Mouse (Mus musculus) lung, postnatal 4 days (tissue): ENCODE measurements around the gene Pdss2.
"Not testable (repeated sequence)": the region's sequence is repeated elsewhere in the genome, so short reads cannot be mapped to it uniquely, and the experiment has no call there.

Source experiments
- DNase-seq, 2 experiments: peaks; one replicate each; pipeline ENCODE4 v3.0.0; 2021

Pdss2 gene

DNA sequence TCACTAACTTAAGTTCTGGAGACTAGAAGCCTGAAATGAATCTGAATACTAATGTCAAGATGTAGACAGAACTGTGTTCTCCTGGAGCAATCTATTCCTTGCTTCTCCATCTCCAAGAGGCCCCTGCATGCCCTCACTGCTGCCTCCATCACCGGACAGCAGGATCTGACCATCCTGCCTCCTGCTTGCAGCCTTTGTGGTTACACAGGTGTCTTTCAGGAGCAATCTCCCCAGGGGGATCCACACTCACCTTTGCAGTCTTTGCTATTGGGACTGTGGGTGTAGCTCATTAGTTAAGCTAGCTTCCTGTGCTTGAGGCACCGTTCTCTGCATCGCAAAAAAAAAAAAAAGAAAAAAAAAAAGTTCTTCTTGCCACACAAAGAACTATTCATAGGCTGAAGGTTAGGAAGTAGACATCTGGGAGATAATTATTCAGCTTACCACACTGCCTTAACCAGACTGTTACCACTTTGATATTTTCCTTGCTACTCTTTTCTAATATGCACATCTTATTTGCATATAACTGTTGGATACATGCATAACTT lies 23.0 kb downstream of the Pdss2 start:
- DNase-seq, result no peak

DNA sequence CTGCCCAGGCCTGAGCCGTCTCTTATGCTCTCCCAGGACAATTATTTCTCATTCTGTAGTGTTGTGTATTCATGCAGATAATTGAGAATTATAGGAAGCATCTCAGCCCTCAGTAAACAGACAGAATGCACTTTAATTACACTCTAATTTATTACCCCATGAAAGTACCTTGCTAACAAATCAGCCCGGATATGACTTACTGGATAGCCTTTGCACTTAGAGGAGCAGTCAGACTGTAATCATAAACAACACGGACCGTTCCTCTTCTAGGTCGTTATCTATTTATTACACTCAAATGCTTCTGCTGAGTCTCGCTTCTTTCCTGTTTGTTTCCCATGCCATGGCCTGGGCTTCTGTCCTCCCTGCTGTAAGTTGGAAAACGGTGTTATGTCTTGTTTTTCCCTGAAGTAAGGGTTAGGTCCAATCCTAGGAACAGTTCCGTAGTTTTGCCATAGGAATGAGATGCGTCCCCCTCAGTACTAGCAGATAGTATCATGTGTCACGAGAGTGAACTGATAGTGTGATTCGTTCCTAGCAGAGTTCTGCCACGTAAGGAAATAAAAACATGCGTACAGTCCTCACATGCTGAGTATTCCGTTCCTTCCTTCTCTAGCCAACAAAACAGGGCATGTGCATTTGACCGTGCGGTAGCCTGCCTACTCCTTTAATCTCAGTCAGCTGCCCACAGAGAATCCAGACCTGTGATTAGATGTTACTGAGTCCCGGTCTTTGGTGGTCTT lies 24.3 kb downstream of the Pdss2 start:
- DNase-seq, result no peak

DNA sequence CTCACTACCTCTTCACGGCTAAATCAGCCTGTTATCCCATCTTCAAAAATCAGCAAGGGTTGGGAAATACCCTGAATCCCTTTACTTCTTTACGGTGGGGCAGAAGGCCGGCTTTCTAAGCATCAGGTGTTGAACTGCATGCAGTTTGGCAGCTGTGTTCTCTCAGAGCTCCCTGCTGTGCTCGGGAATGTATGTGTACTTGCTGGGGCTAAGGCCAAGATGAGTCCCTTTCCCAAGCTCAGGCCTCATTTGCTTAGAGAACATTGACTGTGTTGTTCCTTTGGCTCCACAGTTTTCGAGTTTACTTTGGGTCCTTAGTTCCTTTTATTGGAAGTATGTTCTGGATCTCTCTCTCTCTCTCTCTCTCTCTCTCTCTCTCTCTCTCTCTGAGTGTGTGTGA lies 26.7 kb downstream of the Pdss2 start:
- DNase-seq, result no peak

DNA sequence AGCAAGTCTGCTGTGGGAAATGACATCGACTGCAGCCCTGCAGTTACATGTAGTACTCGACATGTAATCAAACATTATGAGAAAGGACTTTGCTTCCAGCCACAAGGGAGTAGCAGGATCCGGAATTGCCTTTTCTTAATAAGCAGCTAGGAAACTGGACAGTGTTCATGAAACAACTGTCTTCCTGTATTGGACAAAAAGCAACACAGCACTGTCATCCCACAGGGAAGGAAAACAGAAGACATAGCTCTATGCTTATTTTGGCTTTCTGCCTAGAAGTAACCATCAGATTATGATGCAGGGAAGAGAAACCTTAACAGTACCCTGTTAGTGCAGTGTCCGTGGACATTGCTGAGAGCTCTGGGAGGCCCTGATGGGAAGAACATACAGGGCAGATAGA lies 31.0 kb downstream of the Pdss2 start:
- no peak for DNase-seq

DNA sequence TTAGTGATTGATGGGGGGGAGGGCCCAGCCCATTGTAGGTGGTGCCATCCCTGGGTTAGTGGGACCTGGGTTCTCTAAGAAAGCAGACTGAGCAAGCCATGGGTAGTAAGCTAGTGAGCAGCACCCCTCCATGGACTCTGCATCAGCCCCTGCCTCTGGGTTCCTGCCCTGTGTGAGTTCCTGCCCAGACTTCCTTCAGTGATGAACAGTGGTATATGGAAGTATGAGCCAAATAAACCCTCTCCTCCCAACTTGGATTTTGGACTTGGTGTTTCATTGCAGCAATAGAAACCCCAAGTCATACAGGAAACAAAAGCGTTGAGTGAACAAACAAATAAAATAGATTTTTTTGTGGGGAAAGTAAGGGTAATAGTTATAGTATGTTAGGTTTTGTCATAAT lies 35.7 kb downstream of the Pdss2 start:
- DNase-seq, result not testable (repeated sequence)

DNA sequence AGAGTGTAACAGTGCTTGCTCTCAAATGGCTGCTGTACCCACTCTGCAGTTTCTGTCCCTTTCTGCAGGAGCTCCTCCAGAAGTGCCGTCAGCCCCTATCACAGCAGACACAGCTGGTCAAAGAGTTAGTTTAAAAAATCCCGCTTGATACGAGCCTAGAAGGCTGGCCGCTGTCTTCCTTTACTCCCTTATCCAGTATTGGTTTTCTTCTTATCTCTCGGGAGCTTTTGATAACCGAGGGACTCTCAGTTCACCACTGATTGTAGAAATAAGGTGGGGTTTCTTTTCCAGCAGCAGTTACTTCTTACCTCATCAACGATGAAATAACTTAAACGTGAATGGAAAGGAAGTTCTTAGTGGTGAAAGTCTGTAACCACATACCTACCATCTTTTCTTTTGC lies 36.2 kb downstream of the Pdss2 start:
- DNase-seq, result not testable (repeated sequence)

DNA sequence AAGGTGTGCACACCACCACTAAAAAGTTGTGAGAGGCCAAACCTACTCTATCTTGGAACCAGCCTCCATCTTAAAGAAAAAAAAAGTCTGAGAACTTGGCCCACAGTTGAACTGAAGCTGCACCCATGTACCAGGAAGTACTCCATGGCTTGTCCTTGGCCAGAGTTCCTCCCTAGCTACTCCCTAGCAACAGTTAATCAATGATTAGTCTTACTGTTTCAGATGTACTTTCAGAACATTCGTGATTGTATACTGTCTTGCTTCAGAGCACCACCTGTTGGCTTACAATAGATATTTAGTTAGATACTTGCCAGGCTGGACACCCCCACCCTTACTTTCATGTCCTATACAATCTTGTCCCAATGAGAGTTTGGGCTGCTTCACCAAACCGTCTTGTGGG lies 50.0 kb downstream of the Pdss2 start:
- no peak for DNase-seq

DNA sequence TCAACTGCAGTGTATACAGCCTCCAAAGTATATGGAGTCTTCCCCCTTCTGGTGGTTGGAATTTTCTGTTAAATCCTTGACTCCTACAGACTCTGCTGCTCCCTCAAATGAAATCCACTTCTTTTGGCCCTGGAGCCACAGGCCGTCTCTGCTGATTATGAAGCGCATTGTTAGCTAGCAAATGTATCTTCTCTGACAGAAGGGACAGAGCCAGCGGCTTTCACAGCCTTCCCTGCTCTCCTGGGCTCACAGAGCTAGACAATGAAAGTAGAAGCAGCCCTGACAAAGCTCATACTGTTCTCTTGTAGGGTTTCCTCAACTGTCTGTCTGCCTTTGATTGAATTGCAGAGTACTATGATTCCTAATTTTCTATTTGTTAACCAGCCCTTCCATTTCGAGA lies 51.1 kb downstream of the Pdss2 start:
- DNase-seq, result no peak

DNA sequence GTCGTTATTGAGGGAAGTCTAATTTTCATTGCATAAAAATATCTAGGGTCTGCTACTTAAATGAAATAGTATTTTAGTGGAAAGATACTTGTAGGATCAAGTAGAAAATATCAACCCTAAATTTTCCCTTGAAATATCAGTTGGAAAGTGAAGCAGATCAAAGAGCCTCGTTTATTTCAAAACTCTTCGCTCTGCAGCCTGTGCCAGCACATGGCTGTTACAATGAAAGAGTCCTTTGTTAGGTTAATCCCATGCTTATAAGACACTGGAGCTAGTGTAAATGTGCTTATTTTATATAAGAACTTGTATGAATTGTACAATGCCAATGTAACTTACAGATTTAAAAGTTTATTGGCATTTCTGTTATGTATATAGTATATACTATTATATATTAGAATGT lies 51.8 kb downstream of the Pdss2 start:
- no peak for DNase-seq

DNA sequence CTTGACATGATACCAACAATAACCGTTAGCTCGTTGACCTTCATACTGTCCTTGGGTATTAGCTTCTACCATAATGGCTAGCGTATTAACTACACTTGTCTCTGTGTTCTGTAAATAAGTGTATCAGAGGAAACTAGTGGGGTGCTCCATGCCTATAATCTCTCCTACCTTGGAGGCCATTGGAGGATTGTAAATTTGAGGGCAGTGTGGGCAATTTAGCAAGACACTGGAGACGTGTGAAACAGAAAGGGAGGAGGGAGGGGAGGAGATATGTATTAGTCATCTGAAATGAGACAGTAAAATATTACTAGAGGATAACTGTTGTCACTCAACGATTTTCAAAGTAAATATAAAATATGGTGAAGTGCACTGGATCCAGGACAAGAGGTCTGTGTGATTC lies 54.2 kb downstream of the Pdss2 start:
- DNase-seq, result no peak

DNA sequence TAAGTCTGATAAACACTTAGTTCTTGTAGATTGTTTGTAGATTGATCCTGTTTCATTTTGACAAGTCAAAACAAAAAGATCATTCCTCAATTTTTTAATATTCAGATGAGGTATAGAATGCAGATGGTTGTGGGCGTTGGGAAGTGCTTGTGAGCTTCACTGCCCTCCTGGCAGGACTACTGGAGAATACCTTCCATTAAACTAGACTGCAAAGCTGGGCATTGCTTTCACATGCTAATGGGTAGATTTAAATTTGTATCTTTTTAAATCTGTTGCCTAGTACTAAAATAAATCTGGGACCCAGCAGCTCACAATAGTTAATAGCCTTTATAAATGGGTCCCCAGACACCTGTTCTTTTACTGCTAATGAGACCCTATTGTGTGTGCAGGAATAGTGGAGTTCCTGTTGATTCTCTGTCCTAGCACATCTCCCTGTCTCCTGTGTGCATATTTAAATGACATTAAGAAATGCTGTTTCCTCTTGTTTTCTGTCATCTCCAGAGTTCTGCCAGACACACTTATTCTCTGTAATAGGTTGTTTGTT lies 54.9 kb downstream of the Pdss2 start:
- no peak for DNase-seq

DNA sequence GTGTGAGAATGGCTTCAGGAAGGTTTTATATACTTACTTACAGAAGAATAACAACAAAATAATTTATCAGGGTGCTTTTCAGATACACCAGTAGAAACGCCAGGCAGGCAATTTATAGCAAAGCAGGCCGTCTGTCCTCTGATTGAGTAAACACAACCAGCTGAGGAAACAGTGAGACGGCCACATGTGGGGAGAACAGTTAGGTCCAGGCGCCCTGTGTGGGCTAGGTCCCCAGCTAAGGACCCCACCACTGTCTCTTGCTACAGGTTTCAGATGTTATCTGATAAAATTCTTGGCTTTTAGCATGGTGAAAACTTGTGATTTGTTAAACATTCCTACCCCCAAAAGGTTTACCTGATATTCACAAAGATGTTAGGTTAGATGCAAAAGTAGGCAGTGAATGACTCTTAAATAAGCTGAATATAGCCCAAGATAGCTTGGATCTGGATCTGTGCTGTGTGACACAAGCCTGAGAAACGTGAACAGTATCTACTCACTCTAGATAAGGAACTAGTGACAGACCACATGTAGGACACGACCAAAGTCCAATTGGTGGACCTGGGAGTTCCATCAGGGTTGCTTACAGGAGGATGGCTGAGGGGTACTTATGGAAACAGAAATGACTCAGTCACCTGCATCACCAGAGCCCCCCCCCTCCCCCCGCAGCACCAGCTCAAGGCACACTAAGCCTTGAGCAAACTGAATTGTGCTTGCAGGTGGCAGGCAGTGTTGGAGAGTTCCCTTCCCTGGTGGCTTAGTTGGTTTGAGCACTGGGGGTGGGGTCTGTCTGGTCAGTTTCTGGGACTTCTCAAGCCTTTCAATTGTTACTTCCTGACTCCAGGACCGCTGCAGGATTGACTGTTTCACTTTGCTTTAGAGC lies 56.2 kb downstream of the Pdss2 start:
- no peak for DNase-seq

DNA sequence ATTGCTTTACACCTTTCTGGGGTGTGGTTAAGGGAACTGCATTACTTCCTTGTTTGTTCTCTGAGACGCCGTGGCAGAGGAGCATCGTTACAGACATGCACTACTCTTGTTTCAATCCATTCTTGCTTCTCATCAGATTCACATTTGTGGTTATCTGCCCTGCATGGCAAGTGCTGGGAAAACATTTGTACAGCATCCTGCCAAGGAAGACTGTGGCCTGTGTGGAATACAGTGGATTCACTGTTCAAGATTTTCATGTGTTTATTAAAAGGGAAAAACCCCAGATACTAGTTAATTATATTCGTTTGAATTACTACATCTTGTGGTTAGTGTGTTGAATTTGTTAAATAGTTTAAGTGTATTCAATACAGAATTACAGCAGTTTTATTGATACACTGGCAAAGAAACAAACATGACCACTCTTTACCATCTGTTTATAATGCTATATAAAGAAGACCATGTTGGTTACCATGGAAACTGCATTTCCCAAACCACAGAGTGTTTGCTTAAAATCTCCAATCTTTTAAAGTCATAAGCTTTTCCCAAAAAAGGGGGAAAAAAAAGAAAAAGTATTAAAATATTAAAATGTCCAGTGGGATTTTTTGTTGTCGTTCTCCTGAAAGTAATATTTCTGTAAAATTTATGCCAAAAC lies 58.5 kb downstream of the Pdss2 start:
- no peak for DNase-seq

DNA sequence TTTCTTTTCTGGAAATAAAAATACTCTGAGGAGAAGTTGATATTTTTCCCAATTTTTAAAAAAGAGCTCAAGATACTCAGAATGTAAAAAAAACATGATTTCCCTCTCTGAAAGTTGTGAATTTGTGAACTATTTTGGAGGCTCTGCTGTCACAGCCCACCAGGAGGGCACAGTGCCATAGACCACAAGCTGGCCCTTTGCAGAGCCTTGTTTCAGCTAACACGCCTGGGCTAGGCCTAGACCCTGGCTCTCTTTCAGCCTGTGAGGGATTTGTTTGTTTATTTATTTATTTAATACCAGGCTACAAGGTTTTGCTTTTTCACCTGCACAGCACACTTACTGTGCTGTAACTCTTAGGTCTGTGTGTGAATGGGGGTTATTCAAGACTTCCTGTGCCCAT lies 64.3 kb downstream of the Pdss2 start:
- DNase-seq, result no peak

DNA sequence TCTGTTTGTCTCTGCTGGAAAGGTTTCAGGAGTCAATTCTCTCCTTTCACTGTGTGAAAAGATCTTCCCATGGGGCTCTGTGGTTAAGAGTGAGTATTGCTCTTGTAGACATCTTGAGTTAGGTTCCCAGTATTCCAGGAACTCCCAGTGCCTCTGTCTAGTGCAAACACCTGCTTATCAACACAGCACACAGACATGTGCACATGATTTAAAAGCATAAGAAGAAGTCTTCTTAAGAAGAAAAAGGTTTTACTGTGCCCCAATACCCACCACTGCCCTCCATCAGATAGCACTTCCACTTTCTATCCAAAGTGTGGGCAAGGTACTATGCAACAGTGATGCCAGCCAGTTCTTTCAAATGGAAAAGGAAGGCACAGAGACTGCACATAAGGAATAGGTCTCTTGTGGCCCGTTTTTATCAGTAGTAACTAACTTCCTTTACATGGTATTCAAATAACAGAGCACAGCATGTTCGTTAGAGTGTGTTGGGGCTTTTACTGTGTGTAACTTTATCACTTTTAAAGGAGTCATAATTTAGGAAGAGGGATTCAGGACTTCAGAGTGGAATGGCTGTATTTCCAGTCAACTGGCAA lies 69.4 kb downstream of the Pdss2 start:
- no peak for DNase-seq

DNA sequence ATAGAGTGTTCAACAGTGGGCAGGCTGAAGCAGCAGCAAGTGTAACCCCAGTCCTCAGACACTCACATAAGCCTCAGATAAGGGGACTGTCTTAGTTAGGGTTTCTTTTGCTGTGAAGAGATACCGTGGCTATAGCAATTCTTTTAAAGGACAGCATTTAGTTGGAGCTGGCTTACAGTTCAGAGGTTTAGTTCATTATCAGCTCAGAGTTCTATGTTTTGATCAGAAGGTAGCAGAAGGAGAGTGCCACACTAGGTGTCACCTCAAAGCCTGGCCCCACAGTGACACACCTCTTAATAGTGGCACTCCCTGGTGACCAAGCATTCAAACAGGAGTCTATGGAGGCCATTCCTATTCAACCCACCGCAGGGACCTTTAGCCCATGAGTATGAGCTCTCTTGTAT lies 70.0 kb downstream of the Pdss2 start:
- DNase-seq, result no peak

DNA sequence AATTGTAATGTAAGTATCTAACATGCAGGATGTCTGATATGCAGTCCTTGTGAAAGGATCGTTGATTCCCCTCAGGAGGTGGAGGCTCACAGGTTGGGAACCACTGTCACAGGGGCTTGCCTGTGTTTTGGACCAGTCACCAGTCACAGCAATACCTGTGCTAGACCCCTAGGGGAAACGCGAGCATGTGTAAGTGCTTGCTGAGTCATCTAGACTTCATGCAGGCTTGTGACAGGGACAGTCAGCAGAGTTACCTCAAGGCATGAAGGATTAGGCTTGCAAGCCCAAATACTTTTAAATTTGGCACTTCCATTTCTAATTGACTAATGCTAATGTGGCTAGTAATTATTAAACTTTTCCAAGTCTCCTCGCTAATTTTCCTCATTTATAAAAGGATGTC lies 71.2 kb downstream of the Pdss2 start:
- no peak for DNase-seq

DNA sequence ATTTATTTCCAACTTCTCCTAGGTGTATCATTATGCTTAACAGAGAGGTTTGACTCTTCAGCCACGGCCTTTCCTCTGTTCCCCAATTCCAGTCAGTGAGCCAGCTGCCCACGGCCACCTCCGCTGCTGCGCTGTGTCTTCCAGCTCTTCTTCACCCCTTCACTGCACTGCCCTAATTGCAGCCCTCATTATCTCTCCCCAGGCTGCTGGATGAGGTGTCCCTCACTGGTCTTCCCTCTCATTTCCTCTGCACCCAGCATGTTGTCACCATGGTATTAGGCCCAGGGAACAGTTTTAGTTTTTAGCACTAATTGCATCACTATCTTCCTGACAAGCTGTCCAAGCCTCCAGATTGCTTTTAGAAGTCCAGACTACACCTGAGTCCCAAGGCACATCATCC lies 73.0 kb downstream of the Pdss2 start:
- DNase-seq, result no peak

DNA sequence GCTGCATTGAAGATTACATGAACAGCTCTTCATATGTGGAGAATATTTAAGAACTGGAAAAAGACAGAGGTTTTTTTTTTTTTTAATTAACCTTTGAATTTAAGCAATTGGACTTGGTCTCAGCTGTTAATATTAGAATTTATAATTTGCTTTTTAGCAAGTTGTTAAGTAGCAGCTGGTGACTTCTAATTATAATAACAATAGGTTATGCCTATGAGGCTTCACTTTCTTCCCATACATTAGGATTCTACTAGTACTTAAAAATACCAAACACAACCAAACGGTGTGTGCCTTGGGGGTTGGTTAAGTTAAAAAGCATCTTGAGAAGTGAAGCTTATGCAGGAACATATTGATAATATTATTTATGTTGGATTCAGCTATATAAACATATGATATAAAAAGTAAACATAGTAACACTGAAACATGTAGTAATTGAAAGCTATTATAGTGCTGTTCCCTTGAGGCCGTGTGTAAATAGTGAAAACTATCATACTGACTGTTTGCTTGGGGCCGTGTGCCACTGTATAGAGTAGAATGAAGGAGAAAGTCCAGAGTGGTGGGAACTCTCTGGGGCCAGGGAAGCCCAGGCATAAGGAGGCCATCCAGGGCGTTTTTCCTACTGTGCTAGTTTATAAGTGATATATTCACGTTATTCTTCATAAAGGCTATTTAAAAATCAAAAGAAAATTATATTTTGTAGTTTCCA lies 87.0 kb downstream of the Pdss2 start:
- DNase-seq, result no peak

DNA sequence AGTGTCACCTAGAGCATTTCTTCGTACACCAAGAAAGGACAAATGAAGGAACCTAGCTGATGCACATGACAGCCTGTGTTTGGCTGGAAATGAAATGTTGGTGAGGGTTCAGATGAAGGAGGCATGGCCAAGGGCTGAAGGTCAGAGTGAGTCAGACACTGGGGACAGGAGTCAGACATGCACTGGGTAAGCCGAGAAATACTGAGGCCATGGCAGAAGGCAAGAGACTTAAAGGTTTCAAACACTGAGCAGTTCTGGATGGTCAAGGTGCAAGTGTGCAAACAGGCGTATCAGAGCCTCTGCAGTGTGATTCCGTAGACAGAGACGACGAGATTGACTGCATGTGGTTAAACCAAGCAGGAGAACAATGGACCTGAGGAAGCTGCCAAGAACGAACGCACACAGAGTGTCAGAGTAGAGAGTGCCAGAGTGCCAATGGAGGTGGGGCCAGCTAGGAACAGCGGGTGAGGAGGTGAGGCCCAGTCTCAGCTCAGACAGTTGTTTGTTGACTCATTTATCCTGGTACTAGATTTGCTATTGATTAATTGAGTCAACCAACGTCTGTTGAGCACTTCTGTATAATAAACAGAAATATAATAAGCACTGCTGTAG lies 89.6 kb downstream of the Pdss2 start:
- DNase-seq, result no peak

DNA sequence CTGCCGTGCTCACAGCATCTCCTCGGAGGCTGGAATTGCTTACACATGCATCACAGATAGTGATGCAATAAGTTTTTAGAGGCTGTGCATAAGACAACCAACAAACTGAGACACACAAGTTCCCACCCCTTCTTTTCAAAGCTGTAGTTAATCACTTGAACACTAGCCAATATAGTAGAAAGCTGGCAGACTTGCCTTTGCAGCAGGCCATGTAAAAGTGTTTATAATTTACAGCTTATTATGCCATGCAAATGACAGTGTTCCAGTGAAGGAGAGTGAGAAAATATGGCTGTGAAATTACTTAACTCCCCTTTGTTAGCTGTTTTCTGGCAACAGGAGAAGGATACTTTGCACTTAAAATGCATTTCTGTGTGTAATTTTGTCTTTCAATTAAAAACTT lies 90.9 kb downstream of the Pdss2 start:
- DNase-seq, result no peak
